Mouse (Mus musculus) cerebellum, adult 2 months (tissue): ENCODE measurements around the gene Slc35e2.

Source experiments
- CTCF ChIP-seq: fragments of 200-500 bp; IDR thresholded peaks from 2 replicates; pipeline ENCODE4 v1.5.1; 2011; ENCODE audit warnings: low read depth, mild to moderate bottlenecking, control low read depth, low read length, moderate library complexity, borderline replicate concordance; ENCODE audit not compliant: insufficient read depth
- POLR2A ChIP-seq: fragments of 200-500 bp; IDR thresholded peaks from 2 replicates; pipeline ENCODE4 v1.6.1; 2011; ENCODE audit warnings: low read length, control low read depth, borderline replicate concordance; ENCODE audit not compliant: insufficient read depth

DNA sequence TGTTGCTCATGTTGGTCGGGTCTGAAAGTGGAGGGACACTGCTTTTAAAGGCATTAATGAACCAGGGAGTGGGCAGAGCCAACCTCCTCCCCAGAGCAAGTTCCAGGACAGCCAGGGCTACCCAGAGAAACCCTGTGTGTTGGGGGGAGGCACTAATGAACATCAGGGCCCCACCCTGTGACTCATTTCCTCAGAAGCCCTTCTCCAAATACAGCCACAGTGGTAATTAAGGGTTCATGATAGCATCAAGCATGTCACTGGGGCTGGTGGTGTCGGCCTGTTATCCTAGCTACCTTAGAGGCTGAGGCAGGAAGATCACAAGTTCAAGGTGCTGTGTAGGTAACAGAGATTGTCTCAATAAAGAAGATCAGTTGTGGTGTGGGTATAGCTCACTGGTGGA, 29.8 kb upstream of the Slc35e2 start:
- no peak for TF ChIP-seq POLR2A
- TF ChIP-seq CTCF, result no peak
